Mouse (Mus musculus) gastrocnemius, postnatal 10 days (tissue): ENCODE measurements around the gene Syt2. TPM values are rescaled to one million over a fixed set of nuclear protein-coding genes. Genes with fewer than 3 reads are reported as not detected.

ENCODE experiments used
- DNase-seq: peaks from one replicate; pipeline ENCODE4 v3.0.0; 2021; ENCODE audit warnings: mixed read lengths
- total RNA-seq, 2 experiments: library from RNA; stranded (reverse); gene quantifications; 2 replicates each; pipeline ENCODE4 v1.2.3; 2021

Gene Syt2
- total RNA-seq, 2 experiments from 2014 or later = 0.07 to 0.28 TPM

GRCm38 (mm10) chr1:134747236-134748174 is 101.0 kb downstream of the Syt2 start:
- peak; percentile 65 for DNase-seq

- DNase-seq = peak; percentile 71
These were observed 103.4 kb downstream of the Syt2 start for GRCm38 (mm10) chr1:134749889-134750288.

GRCm38 (mm10) chr1:134752447-134752846 is 106.0 kb downstream of the Syt2 start:
- no peak for DNase-seq

- no peak for DNase-seq
These were observed 107.5 kb downstream of the Syt2 start for GRCm38 (mm10) chr1:134753751-134754630.

- no peak for DNase-seq
These were observed 108.3 kb downstream of the Syt2 start for GRCm38 (mm10) chr1:134754818-134755217.

- DNase-seq = no peak
These were observed 109.2 kb downstream of the Syt2 start for GRCm38 (mm10) chr1:134755548-134756189.

GRCm38 (mm10) chr1:134756190-134756873 is 109.9 kb downstream of the Syt2 start:
- DNase-seq = no peak

GRCm38 (mm10) chr1:134757230-134757629 is 110.8 kb downstream of the Syt2 start:
- no peak for DNase-seq

- DNase-seq = peak; percentile 58
These were observed 112.7 kb downstream of the Syt2 start for GRCm38 (mm10) chr1:134759133-134759532.

GRCm38 (mm10) chr1:134760642-134761041 is 114.2 kb downstream of the Syt2 start:
- no peak for DNase-seq

- DNase-seq = no peak
These were observed 115.1 kb downstream of the Syt2 start for GRCm38 (mm10) chr1:134761534-134761933.

- no peak for DNase-seq
These were observed 116.8 kb downstream of the Syt2 start for GRCm38 (mm10) chr1:134763250-134763649.

- DNase-seq = no peak
These were observed 117.4 kb downstream of the Syt2 start for GRCm38 (mm10) chr1:134763776-134764438.

- no peak for DNase-seq
These were observed 118.5 kb downstream of the Syt2 start for GRCm38 (mm10) chr1:134764831-134765458.

- no peak for DNase-seq
These were observed 120.0 kb downstream of the Syt2 start for GRCm38 (mm10) chr1:134766448-134766847.

GRCm38 (mm10) chr1:134770312-134770711 is 123.8 kb downstream of the Syt2 start:
- DNase-seq = no peak

GRCm38 (mm10) chr1:134771353-134771752 is 124.9 kb downstream of the Syt2 start:
- no peak for DNase-seq

- DNase-seq = no peak
These were observed 125.5 kb downstream of the Syt2 start for GRCm38 (mm10) chr1:134771999-134772398.

- DNase-seq = no peak
These were observed 126.3 kb downstream of the Syt2 start for GRCm38 (mm10) chr1:134772821-134773220.

GRCm38 (mm10) chr1:134773256-134773655 is 126.8 kb downstream of the Syt2 start:
- DNase-seq = no peak

GRCm38 (mm10) chr1:134774247-134774646 is 127.8 kb downstream of the Syt2 start:
- no peak for DNase-seq
